Mouse (Mus musculus): ENCODE data around the gene A4galt.

DNA sequence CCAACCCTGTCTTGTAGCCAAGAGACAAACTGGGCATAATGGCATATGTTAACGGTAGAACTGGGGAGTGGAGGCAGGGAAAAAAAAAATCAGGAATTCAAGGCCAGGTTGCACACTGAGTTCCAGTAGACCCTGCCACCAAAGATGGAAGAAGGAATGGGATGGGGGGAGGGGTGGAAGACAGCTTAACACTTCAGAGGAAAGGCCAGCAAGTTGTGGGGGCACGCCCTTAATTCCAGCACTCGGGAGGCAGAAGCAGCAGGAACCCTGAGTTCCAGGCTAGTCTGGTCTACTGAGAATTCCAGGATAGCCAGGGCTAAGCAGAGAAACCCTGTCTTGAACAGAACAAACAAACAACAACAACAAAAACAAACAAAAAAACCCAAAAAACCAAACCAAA is 7.2 kb downstream of the A4galt start:
- TF ChIP-seq HCFC1 (IDR thresholded peaks at IDR 0.05; ENCODE audit: borderline replicate concordance, insufficient read depth, low read length): no peak
- TF ChIP-seq CHD2 (IDR thresholded peaks at IDR 0.05; ENCODE audit: low read depth, low read length): no peak
- TF ChIP-seq MAFK (IDR thresholded peaks at IDR 0.05; ENCODE audit: insufficient read depth, low read depth, low read length): no peak
- peak; percentile 73 for TF ChIP-seq ZNF384 (IDR thresholded peaks at IDR 0.05; ENCODE audit: low read depth, low read length)

Data from ES-E14 (cell line).